Mouse (Mus musculus) embryo, embryonic 11 days (tissue): Measurements from ENCODE around the gene Usp1.
"Not testable (repeated sequence)": the region's sequence is repeated elsewhere in the genome, so short reads cannot be mapped to it uniquely, and the experiment has no call there.

ENCODE experiments used
- DNase-seq: peaks from one replicate; pipeline ENCODE4 v3.0.0-alpha.2; 2015

The Usp1 gene

DNA sequence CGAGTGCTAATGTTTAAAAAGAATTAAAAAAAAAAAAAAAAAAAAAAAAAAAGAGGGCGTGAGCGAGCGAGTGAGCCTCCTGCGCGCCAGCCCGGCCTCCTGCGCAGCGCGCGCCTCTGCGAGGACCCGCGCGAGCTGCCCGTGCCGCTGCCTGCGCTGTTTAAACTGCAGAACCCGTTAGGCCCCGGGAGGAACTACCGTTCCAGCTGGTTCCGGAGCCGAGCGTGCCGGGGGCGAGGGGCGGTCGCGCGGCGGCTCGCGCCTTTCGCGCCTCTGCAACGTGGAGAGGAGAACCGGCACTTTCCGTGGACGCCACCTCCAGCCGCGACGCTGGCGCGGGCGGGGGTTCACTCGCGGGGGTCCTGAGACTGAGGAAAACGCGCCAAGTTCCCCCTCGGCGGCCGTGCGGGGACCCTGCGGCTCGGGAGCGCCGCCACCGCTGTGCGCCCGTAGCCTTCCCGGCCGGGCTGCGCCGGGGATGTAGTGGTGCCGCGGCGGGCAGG lies at the start of gene Usp1:
TSS of gene Usp1 (plus strand) at position 243 of the 503 bp plus-strand sequence.
- peak; percentile 91 for DNase-seq

DNA sequence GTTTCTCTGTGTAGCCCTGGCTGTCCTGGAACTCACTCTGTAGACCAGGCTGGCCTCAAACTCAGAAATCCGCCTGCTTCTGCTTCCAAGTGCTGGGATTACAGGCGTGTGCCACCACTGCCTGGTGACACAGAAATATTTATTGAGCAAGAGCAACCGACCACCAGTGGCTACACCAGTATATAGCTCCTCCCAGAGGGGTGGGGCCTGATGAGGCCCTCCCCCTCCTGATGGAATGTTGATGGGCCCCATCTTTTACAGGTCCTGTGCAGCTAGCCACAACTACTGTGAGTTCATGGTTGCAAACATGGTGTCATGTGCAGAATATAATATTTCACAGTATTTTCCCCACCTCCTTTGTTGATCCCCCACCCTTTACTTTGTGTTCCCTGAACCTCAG lies 40.9 kb upstream of the Usp1 start:
- no peak for DNase-seq

DNA sequence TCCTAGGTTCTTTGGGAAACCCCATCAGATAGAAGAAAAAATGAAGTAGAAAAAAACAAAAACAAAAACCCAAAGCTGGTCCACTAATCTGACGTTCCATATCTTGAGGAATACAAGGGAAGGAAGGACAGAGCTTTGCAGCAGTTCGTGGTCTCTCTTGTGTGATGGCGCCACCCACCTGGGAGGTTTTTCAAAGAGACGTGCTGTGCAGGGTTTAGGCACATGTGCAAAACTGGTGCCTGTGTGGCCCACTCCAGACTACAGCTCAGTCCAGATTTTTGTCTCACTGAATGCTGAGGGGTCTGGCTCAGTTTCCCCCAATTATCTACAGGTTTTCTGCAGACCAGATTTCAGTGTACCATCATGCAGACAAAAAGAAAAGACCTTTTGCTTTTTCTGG lies 37.2 kb upstream of the Usp1 start:
- DNase-seq = no peak

DNA sequence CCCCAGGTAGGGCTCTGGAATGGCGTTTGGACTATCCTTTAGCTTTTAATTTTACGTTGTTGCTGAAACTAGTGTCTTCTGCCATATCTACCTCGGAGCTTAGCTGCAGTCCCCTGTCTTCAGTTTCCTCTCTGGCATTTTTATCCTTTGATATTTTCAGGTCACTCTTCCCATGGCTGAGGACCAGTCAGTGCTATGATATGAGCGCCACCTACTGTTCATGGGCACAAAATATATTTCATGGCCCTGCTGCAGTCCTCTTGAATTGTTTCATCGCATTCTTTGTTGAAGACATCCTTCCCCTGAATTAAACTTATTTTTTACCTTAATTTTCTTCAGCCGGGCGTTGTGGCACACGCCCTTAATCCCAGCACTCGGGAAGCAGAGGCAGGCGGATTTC lies 36.5 kb upstream of the Usp1 start:
- DNase-seq = peak; percentile 84

DNA sequence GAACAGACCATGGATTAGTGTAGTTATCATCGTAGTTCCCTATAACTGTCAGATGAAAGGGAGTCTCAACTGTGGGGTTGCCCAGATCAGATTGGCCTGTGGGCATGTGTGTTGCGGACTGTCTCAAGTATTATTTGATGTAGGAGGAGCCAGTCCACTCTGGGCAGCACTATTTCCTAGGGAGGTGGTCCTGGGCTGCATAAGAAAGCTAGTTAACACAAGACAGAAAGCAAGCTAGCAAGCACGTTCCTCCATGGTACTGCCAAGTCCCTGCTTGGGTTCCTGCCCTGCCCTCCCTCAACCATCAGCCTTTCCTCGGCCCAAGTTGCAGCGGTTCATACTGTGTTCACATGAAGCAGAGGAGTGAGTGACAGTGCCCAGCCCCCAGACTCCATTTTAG lies 13.4 kb upstream of the Usp1 start:
- no peak for DNase-seq

DNA sequence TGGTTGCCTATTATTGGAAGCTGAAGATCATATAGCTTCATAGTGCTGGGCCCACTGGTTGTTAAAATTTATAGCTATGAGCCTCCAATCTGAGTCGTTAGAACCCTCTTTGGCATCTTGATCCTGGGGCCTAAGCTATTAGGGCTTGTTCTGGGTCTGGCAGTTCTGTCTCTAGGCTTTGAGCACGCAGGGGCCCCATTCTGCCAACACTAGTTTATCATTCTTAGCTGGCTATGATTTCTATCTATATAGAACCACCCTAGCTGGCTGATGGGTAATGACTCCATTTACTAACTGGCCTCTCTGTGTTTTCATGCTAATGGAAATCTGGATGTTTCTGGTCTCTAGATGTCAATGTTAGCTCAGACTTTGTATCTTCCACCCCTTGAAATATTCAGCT lies 5.9 kb upstream of the Usp1 start:
- no peak for DNase-seq

DNA sequence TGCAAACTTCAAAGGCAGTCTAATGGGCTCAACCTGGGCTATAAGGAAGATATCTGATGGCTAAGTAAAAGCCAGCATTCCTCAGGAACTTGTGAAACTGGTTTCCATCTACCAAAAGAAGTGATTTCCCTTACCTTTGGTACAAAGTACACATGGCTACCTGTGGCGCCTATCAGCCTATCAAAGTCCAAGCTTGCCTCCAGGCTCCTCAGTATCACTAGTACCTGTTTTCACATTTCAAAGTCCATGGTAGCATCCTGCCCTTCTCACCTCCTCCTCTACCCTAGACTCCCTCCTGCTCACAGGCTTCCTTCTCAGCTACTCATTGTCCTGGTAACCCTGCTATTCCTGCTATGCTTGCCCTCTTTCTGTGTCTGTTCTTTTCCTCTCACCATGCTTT lies 5.4 kb upstream of the Usp1 start:
- DNase-seq = no peak

DNA sequence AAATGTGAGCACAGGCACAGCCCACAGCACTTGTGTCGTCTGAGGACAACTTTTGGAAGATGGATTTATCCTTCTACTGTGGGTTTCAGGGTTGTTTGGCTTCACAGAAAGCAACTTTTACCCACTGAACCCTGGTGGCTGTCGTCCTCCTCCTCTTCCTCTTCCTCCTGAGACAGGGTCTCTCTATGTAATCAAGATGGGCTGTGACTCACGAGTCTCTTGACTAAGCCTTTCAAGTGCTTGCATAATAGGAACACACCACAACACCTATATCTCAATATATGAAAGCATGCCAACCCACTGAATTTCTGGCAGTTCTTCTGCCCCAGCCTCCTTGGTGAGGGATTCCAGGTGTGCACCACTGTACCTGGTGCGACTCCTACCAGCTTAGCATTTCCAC lies 2.7 kb upstream of the Usp1 start:
- DNase-seq = no peak

DNA sequence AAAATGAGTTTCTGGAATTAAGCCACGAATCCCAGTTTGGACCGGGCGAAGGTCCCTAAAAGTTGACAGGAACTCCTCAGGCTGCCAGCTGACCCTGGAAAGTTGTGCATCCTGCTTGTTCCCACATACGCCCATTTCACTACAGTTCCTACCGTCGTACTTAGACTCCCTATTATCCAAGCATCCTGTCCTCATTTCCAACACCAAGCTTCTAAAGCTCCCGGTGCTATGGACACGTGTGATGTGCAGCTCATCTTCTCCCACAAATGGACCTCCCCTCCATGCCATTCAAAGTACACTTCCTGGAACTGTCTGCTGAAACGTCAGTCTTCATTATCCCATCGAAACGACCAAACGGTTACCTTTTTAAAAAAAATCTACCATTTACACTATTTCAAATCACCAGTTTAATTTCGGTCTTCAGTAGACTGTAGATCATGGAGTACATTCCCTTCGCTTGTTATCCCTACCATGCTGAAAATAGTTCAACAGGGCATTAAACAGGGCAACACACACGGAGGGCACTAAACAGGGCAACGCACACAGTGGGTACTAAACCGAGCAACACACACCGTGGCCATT lies 1.5 kb upstream of the Usp1 start:
- DNase-seq = peak; percentile 47

DNA sequence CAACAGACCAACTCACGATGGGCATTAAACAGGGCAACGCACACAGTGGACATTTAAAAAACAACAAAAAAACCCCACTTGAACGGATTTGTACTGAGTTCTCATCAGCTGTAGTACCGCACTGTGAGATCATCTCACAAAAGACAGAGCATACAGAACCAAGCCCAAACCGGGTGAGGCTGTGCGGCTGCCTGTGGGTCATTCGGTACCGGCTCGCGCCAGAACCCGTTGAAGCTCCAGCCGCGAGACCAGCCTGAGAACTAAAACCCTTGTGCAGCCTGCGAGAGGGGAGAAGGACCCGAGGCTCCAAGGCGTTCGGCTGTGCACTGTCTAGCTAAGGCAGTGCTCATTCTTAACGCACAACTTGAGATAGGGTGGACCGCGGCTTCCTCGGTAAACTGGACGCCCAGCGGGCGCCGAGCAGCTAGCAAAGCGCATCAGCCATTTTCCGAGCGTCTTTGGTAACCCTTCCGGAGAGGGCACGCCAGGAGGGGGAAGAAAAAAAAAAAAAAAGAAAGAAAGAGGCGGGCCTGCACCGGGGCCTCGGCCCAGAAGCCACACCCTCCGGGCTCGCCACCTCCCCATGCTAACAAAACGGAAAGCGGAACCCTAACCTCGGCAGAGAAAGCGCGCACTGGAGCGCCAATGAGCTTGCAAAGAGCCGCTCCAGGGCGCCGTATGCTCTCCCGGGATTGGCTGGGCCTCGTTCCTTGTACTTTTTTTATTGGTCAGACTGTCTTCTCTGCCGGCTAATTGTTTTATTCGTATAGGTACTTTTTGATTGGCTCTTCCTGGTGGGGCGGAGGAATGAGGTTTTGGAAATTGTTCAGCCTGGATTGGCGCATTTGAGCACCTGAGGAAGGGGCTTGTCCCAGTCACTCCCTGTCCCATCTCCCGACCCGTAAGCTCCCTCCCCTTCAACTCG lies 705 bp upstream of the Usp1 start:
- DNase-seq = peak; percentile 99

DNA sequence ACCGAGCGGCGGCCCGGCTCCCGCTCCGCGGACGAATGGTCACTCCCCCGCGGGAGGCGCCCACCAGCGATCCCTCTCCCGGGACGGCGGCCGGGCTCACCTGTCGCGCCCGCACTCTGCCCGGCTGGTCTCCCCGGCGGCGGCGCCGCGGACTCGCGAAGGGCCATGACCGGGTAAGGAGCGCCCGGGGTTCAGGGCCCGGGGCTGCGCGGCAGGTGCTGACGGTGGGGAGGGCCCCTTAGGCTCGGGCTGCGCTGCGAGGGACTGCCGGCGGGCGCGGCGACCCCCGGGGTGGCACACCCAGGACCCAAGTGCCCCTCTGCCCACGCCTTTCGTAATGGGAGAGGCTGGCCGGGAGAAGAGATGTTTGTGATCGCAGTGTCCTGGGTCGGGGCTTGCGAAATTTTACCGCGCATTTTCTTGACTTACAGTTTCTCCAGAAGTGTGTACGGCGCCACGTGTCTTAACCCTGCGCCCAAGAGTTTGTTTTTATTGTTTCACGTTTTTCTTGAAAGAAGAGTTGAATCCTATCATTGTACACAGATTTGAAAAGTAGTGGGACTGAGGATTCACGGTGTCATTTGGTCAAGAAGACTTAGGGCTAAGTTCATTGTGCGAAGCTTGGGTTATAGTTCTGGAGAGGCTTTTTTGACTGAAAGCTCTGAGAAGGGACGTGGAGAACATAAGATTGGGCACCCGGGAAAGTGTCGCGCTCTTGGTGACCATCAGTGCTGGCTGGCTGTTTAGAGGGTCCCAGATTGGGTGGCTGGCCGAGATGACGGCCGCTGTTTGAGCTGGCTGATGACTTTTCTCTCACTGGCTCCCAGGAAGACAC lies 678 bp downstream of the Usp1 start:
- DNase-seq = peak; percentile 45

DNA sequence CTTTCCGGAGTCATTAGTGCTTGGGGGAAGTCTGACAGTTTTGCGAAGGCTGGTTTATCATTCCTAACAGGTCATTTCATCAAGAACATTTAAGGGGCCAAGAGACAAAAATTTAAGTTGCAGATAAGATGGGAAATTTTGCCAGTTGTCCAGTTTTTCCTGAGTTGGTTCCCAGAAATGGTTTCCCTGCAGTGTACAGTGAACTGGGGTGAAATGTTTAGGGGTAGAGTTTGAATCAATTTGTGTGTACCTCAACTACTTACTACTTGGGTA lies 1.2 kb downstream of the Usp1 start:
- DNase-seq = no peak

DNA sequence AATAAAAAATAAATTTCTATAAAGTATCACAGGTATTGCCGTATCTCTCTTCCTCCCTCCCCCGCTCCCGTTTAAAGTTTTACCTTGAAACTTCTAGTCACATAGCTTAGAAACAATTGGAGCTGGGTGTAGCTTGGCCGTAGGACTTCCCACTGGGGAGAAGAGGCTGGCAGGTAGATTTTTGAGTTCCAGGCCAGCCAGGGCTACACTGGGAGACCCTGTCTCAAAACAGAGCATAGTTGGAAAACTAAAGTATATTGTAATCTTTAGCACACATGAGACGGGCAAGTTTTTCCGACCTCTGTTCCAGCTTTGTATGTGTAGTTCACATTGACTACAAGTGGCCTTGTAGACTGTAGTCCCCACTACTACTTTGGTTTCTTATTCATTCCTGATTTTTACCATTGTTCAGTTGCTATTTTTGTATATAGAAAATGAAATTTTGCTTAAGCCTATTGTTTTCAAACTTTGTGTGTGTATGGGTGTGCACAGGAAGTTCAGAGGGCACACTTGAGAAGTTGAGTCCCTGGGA lies 1.7 kb downstream of the Usp1 start:
- no peak for DNase-seq

DNA sequence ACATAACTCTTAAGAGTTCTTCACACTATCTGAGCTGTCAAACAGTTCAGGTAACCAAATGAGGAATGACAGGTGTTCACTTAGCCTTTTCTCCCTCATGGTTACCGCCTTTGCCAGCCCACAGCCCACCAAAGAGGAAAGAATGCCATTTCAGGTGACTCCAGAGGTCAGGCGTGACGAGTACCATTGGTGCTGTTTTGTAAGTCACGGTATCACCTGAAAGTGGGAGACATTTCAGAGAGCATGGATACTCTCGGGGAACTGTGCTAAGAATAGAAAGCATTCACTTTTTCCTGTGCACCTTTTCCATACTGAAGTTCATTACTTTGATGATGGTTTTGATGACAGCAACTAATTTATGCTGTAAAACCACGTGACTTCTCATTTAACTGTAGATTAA lies 12.4 kb downstream of the Usp1 start:
- no peak for DNase-seq

DNA sequence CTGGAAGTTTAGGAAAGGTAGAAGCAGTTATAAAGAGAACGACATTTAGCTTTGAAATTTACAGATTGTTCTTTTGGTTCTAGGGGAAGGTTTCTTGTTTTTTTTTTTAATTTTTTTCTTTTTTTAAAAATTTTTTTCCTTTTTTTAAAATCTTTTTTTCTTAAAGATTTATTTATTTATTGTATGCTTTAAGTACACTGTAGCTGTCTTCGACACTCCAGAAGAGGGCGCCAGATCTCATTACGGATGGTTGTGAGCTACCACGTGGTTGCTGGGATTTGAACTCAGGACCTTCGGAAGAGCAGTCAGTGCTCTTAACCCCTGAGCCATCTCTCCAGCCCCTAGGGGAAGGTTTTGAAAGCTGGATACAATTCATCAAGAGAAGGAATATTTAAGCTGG lies 14.6 kb downstream of the Usp1 start:
- DNase-seq = not testable (repeated sequence)

DNA sequence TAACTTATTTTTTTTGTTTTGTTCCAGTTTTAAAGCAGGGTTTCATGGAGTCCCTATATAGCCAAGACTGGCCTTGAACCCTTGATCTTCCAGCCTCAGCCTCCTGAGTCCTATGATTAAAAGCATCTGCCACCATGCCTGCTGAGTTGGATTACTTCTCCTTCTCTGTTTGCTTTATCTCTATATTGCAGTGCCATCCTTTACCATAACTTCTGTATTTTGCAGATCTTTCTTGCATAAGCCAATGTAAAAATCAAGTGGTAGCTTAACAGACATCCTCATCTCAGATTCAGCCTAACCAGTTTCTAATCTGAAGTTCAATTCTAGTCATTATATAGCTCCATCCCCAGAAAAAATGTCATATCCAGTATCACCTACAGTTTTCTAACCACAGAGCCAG lies 27.0 kb downstream of the Usp1 start:
- DNase-seq = no peak

DNA sequence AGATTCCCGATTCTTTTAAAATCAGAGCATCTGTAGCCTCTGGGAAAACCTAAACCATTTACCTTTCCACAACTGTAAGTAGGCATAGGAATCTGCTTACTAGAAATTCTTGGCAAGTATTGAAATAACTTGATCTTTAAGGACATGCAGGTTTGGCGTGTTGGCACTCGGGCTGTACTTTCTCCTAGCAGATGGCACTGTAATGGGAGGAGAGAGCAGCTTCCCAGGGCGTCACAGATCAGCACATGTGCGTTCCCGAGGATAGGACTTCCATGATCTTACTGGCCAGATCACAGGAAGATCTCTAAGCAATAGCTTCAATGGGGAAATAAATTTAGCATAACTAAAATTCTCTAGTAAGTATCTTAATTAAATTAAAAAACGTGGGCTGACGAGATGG lies 32.4 kb downstream of the Usp1 start:
- DNase-seq = no peak

DNA sequence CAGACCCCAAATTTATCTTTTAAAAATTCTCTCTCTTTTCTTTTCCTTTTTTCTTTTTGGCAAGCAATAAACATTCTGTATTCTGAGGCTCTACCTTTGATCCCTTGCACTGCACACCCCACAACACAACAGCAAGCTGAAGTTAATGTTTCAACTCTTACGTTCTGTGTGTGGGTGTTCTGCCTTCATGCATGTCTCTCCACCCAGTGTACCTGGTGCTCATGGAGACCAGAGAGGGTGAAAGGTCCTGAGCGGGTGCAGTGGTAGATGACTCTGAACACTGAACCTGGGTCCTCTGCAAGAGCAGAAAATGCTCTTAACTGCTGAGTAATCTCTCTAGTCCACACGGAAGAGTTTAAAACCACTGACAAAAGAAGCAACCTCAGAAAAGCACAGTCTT lies 36.6 kb downstream of the Usp1 start:
- DNase-seq = no peak

DNA sequence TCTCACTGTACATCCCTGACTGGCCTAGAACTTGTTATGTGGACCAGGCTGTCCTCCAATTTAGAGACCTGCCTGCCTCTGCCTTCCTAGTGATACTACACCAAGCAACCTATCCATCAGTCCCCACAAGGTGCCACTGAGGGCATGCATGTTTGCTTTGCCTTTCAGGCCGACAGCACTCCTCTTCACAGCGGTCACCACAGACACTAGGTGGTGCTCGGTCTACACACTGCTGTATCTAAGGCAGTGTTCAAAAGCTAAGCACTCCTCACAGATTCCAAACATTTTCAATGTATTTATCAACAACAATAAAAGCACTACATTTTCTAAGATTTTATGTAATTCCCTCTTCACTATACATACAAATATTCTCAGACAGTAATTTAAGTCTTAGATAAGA lies 46.3 kb downstream of the Usp1 start:
- DNase-seq = no peak

DNA sequence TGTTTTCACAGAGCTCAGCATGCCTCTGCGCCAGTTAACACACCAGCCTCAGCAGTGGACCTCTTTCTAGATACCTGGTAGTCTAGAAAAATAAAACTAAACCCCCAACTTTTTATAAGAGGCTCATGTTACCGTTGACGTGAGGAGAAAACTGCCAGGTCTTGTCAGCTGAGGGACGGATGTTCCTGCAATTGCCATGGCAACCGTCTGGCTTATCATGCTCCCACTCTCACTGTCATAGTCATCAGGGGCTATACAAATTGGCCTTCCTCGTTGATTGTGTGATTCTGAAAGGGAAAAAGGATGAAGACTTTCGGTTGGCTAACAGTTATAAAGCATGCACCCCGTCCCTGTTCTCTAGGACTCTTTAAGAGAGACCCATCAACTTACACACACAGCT lies 52.1 kb downstream of the Usp1 start:
- DNase-seq = no peak

DNA sequence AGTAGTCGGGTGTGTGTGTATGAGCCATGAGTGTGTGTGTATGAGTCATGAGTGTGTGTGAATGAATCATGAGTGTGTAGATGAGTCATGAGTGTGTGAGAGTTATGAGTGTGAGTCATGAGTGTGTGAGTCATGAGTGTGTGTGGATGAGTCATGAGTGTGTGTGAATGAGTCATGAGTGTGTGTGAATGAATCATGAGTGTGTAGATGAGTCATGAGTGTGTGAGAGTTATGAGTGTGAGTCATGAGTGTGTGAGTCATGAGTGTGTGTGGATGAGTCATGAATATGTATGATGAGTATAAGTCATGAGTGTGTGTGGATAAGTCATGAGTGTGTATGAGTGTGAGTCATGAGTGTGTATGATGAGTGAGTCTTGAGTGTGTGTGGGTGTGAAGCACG lies 54.7 kb downstream of the Usp1 start:
- not testable (repeated sequence) for DNase-seq

DNA sequence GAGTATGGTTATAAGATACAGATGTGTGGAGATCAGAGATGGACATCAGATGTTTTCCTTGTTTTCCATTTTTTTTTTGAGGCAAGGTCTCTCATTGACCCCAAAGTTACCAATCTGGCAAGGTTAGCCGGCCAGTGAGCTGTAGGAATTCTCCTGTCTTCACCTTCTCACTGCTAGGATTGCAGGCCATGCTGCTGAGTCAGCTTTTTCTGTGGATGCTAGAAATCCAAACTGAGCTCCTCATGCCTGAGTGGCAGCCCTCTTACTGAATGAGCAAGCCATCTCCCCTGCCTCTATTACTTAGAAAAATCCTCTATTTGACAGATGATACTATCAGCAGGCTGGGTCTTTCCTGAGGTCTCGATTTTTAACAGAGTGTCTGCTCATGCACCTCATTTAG lies 55.1 kb downstream of the Usp1 start:
- no peak for DNase-seq

DNA sequence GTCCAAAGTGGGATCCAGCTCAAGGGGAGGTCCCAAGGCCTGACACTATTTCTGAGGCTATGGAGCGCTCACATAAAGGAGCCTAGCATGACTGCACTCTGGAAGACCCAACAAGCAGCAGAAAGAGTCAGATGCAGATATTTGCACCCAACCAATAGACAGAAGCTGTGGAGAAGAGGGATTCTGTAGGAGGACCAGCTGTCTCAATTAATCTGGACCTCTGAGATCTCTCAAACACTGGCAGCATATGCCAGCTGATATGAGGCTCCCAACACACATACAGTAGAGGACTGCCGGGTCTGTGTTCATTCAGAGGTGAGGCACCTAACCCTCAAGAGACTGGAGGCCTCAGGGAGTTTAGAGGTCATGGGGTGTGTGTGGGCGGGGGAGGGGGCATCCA lies 56.4 kb downstream of the Usp1 start:
- DNase-seq = not testable (repeated sequence)

DNA sequence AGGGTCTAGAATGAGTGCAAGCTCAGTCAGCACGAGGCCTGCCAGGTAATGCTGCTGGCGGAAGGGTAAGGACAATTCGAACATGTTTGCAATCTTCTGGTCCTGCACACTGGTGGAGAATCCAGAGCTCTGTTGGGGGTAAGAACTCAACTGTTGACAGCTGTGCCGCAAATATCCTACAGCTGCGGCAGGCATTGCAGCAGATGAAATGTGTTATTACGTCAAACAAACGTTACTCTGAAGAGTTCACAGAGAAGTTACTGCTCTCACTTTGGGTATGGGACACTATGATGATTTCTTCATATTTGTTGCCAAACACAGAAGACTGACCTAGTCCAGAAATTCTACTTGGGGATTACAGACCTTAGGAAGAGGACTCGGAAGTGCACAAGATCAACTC lies 61.1 kb downstream of the Usp1 start:
- DNase-seq = no peak
